Mouse (Mus musculus): ENCODE measurements around the gene Gm10309. TPM values are rescaled to one million over a fixed set of nuclear protein-coding genes. Genes with fewer than 3 reads are reported as not detected.

The Gm10309 gene
- 0.17 and 0.25 TPM in 2 replicates for total RNA-seq (2012; rRNA removed)
- not detected in 2 replicates for total RNA-seq (2014; rRNA removed)
- 0.20 and 0.53 TPM in 2 replicates for polyA plus RNA-seq (2012; ENCODE audit: insufficient read length, low read depth)

- H3K36me3 ChIP-seq (replicated peaks in 1 of 2; ENCODE audit: control insufficient read depth in 1 of 2, insufficient read depth in 1 of 2, low read length in 1 of 2), result peaks cover 12 to 49% of the 10 kb centered on the region in 2 experiments
- H3K27ac ChIP-seq (ENCODE audit: insufficient read depth, low read depth), result no peak within 1 kb of the TSS
- DNase-seq (ENCODE audit: extremely low read depth), result no peak
- dilution Hi-C loops (cut with MboI; ENCODE audit: extremely low pct_ligation_motif_present, extremely low pct_unique_long_range_greater_than_20kb, low sequenced_read_pairs), result no loop called here
- H3K9ac ChIP-seq (ENCODE audit: insufficient read depth, low read depth), result no peak within 1 kb of the TSS
- no peaks in the 10 kb centered on the region for H3K27me3 ChIP-seq (replicated peaks)
- peaks cover 21 to 42% of the 10 kb centered on the region in 2 experiments for H3K4me1 ChIP-seq (ENCODE audit: control insufficient read depth in 1 of 2, insufficient read depth in 2 of 2)
- TF ChIP-seq MAZ (IDR thresholded peaks at IDR 0.05; ENCODE audit: low read depth, low read length) (no peak), JUND (conservative IDR thresholded peaks at IDR 0.05; ENCODE audit: low read depth, low read length) (no peak), USF1 (IDR thresholded peaks at IDR 0.05; ENCODE audit: low read depth, low read length) (no peak), KAT2A (IDR thresholded peaks at IDR 0.05; ENCODE audit: insufficient replicate concordance, low read length) (no peak), ELF1 (IDR thresholded peaks at IDR 0.05; ENCODE audit: low read depth, low read length) (no peak), NRF1 (IDR thresholded peaks at IDR 0.05; ENCODE audit: low read depth, low read length) (no peak)
- in situ Hi-C loops (cut with MboI; ENCODE audit: low pct_ligation_motif_present, low pct_unique_long_range_greater_than_20kb, low sequenced_read_pairs), result loop anchor here (25.0 kb wide), 2 partner anchors 307 to 732 kb away; no protein-coding TSS in a partner anchor
- H3K4me2 ChIP-seq (ENCODE audit: insufficient read depth, low read depth, poor library complexity, severe bottlenecking), result no peak within 1 kb of the TSS
- H3K9me3 ChIP-seq (replicated peaks; ENCODE audit: low read length), result no peaks in the 10 kb centered on the region
- no peak within 1 kb of the TSS for H3K4me3 ChIP-seq (replicated peaks in 1 of 3; ENCODE audit: low read depth in 2 of 3, low read length in 2 of 3, poor library complexity in 1 of 3)
- no peaks in the 10 kb centered on the region for H3K79me2 ChIP-seq (replicated peaks; ENCODE audit: control insufficient read depth, extremely low read depth, insufficient read depth, poor library complexity, severe bottlenecking)
Observed at GRCm38 (mm10) chr17:86505183-86505631, at the start of gene Gm10309. Gene Gm10309, minus strand, starts transcription at chr17:86505232.

GRCm38 (mm10) chr17:86551995-86552394 is 47.0 kb upstream of the Gm10309 start:
- dilution Hi-C loops (cut with MboI; ENCODE audit: extremely low pct_ligation_motif_present, extremely low pct_unique_long_range_greater_than_20kb, low sequenced_read_pairs) (no loop called here), in situ Hi-C loops (cut with MboI; ENCODE audit: low pct_ligation_motif_present, low pct_unique_long_range_greater_than_20kb, low sequenced_read_pairs) (no loop called here)
- Histone ChIP-seq H3K36me3 (replicated peaks in 1 of 2; ENCODE audit: control insufficient read depth in 1 of 2, insufficient read depth in 1 of 2, low read length in 1 of 2) (peaks cover 11 to 54% of the 10 kb centered on the region in 2 experiments), H3K9ac (ENCODE audit: insufficient read depth, low read depth) (no peak overlapping the region), H3K4me1 (ENCODE audit: control insufficient read depth in 1 of 2, insufficient read depth in 2 of 2) (no peaks in the 10 kb centered on the region), H3K79me2 (replicated peaks; ENCODE audit: control insufficient read depth, extremely low read depth, insufficient read depth, poor library complexity, severe bottlenecking) (no peaks in the 10 kb centered on the region), H3K4me2 (ENCODE audit: insufficient read depth, low read depth, poor library complexity, severe bottlenecking) (no peak overlapping the region), H3K9me3 (replicated peaks; ENCODE audit: low read length) (no peaks in the 10 kb centered on the region), H3K27ac (ENCODE audit: insufficient read depth, low read depth) (no peak overlapping the region), H3K27me3 (replicated peaks) (no peaks in the 10 kb centered on the region), H3K4me3 (replicated peaks in 1 of 3; ENCODE audit: low read depth in 2 of 3, low read length in 2 of 3, poor library complexity in 1 of 3) (no peak overlapping the region)
- no peak for DNase-seq (ENCODE audit: extremely low read depth)
- no peak for TF ChIP-seq MYC (IDR thresholded peaks at IDR 0.05; ENCODE audit: low read depth, low read length)
- TF ChIP-seq MAFK (IDR thresholded peaks at IDR 0.05; ENCODE audit: insufficient replicate concordance, low read length), result no peak
- no peak for TF ChIP-seq ZNF384 (IDR thresholded peaks at IDR 0.05; ENCODE audit: low read depth, low read length)
- no peak for TF ChIP-seq ZKSCAN1 (IDR thresholded peaks at IDR 0.05; ENCODE audit: borderline replicate concordance, low read depth, low read length)
- TF ChIP-seq GABPA (IDR thresholded peaks at IDR 0.05; ENCODE audit: insufficient replicate concordance, low read depth, low read length), result no peak
- no peak for TF ChIP-seq MEF2A (IDR thresholded peaks at IDR 0.05; ENCODE audit: borderline replicate concordance, low read depth, low read length)
- no peak for TF ChIP-seq SMC3 (IDR thresholded peaks at IDR 0.05; ENCODE audit: low read depth, low read length)
- TF ChIP-seq EP300 (IDR thresholded peaks at IDR 0.05; ENCODE audit: low read length), result no peak
- no peak for TF ChIP-seq USF2 (conservative IDR thresholded peaks at IDR 0.05; ENCODE audit: low read depth, low read length)
- TF ChIP-seq ETS1 (conservative IDR thresholded peaks at IDR 0.05; ENCODE audit: low read depth, low read length), result no peak
- no peak for TF ChIP-seq POLR2AphosphoS2 (IDR thresholded peaks at IDR 0.05; ENCODE audit: low read depth, low read length)
- no peak for TF ChIP-seq NRF1 (IDR thresholded peaks at IDR 0.05; ENCODE audit: low read depth, low read length)
- no peak for TF ChIP-seq USF1 (IDR thresholded peaks at IDR 0.05; ENCODE audit: low read depth, low read length)
- no peak for TF ChIP-seq POLR2A (IDR thresholded peaks at IDR 0.05; ENCODE audit: low read depth, low read length)
- TF ChIP-seq UBTF (IDR thresholded peaks at IDR 0.05; ENCODE audit: low read depth, low read length), result no peak
- no peak for TF ChIP-seq E2F4 (IDR thresholded peaks at IDR 0.05; ENCODE audit: insufficient replicate concordance, low read depth, low read length)
- no peak for TF ChIP-seq CHD2 (IDR thresholded peaks at IDR 0.05; ENCODE audit: low read length)
- TF ChIP-seq KAT2A (IDR thresholded peaks at IDR 0.05; ENCODE audit: insufficient replicate concordance, low read length), result no peak
